Mouse (Mus musculus) liver, adult (tissue): Measurements from ENCODE around the gene Reep3.

ENCODE experiments used
- GATA4 ChIP-seq: IDR thresholded peaks from 2 replicates; pipeline ENCODE4 v1.6.1; 2014; ENCODE audit warnings: mild to moderate bottlenecking, low read length; ENCODE audit not compliant: insufficient replicate concordance

Reep3 gene

GRCm38 (mm10) chr10:67096621-67097436 is at the start of gene Reep3:
TSS of gene Reep3 (minus strand) at chr10:67096945.
- no peak for TF ChIP-seq GATA4

GRCm38 (mm10) chr10:67145623-67146022 is 48.9 kb upstream of the Reep3 start:
- no peak for TF ChIP-seq GATA4

- no peak for TF ChIP-seq GATA4
Observed at GRCm38 (mm10) chr10:67144269-67144668, 47.5 kb upstream of the Reep3 start.

- TF ChIP-seq GATA4, result no peak
Observed at GRCm38 (mm10) chr10:67143661-67144060, 46.9 kb upstream of the Reep3 start.

- no peak for TF ChIP-seq GATA4
Observed at GRCm38 (mm10) chr10:67137437-67137836, 40.7 kb upstream of the Reep3 start.

- no peak for TF ChIP-seq GATA4
Observed at GRCm38 (mm10) chr10:67134322-67134721, 37.6 kb upstream of the Reep3 start.

GRCm38 (mm10) chr10:67131709-67132108 is 35.0 kb upstream of the Reep3 start:
- TF ChIP-seq GATA4, result peak; percentile 58; the same call in 1 of the 2 replicates

- TF ChIP-seq GATA4, result no peak
Observed at GRCm38 (mm10) chr10:67129531-67129930, 32.8 kb upstream of the Reep3 start.

GRCm38 (mm10) chr10:67126859-67127758 is 30.4 kb upstream of the Reep3 start:
- TF ChIP-seq GATA4, result no peak

GRCm38 (mm10) chr10:67126061-67126858 is 29.5 kb upstream of the Reep3 start:
- TF ChIP-seq GATA4, result no peak

- TF ChIP-seq GATA4, result no peak
Observed at GRCm38 (mm10) chr10:67124156-67124555, 27.4 kb upstream of the Reep3 start.

GRCm38 (mm10) chr10:67123756-67124155 is 27.0 kb upstream of the Reep3 start:
- TF ChIP-seq GATA4, result no peak

GRCm38 (mm10) chr10:67120640-67121039 is 23.9 kb upstream of the Reep3 start:
- no peak for TF ChIP-seq GATA4

- TF ChIP-seq GATA4, result no peak
Observed at GRCm38 (mm10) chr10:67120180-67120579, 23.4 kb upstream of the Reep3 start.

GRCm38 (mm10) chr10:67119291-67119690 is 22.5 kb upstream of the Reep3 start:
- no peak for TF ChIP-seq GATA4
